Mouse (Mus musculus) testis, adult 2 months (tissue): Measurements from ENCODE around the gene Gxylt2.

ENCODE experiments used
- CTCF ChIP-seq: fragments of 200-500 bp; IDR thresholded peaks from 2 replicates; pipeline ENCODE4 v1.5.1; 2012; ENCODE audit warnings: low read depth, mild to moderate bottlenecking, inconsistent platforms, low read length, moderate library complexity; ENCODE audit not compliant: control insufficient read depth, insufficient read depth, insufficient replicate concordance
- POLR2A ChIP-seq: fragments of 200-500 bp; IDR thresholded peaks from 2 replicates; pipeline ENCODE4 v1.6.1; 2012; ENCODE audit warnings: low read depth, mild to moderate bottlenecking, inconsistent platforms, low read length, moderate library complexity; ENCODE audit not compliant: control insufficient read depth

DNA sequence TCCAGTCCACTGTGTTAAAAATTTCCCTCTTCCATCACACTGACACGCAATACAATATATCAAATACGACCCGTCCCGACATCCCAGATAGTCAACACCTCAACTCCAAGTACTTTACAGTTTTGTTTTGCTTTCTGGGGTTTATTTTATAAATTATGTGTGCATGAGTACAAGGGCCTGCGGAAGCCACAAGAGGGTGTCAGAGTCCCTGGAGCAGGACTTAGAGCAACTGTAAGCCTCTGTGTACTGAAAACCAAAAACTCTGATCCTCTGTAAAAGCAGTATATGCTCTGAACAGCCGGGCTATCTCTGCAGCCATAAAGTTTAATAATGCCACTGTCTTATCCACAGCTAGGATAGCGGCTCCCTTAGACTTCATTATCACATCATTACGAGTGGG lies 36.9 kb upstream of the Gxylt2 start:
- TF ChIP-seq CTCF (no peak), POLR2A (no peak)
